In the genomic region with DNA sequence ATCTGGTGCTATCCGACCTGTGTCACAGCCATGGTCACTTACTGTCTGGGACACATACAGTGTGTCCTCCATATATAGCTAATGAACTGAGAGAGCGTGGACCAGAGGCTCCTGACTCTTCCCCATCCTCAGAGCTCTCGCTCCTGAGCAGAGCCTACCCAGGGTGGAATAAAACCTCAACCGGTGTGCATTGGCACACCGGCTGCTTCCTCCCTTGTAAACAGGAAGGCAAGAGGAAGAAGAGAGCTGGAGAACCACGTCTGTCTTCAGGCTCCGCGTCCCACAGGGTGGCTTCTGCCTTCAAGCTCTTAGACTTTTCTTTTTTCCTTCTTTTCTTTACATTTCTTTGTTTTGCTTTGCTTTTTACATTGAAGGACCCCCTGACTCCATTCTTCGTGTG, we compare ENCODE assay signal across 32 mouse cellular contexts. TPM values are rescaled to one million over a fixed set of nuclear protein-coding genes. Genes with fewer than 3 reads are reported as not detected.
A peak's percentile ranks its signal among the peaks of the same experiment; 100 is the strongest.
DNase-seq lines count a peak whose midpoint lies in the region; ATAC-seq and TF ChIP-seq lines count a peak whose summit lies in the region.
"Had no signal": no experiment of that assay in that cellular context is flagged by ENCODE, and none has a peak within 500 bp of the region (broad histone marks: within the 10 kb centered on the region; RNA-seq: fewer than 3 reads in every experiment).

No protein-coding gene starts in this region.

- DNase-seq in liver, postnatal 0 days, result no peak
- no peak for DNase-seq in liver
- peak; percentile 51 for DNase-seq in thymus, postnatal 14 days
- no peak for DNase-seq in testis, postnatal 14 days (ENCODE audit: low spot score)
- DNase-seq in hindbrain, embryonic 11.5 days (ENCODE audit: low spot score), result no peak
- DNase-seq: adrenal gland, adult 8-10 months; adrenal gland, postnatal 25 days; cerebellum, adult 18-20 months; cerebellum, adult 9-10 months; cerebellum, postnatal 25 days; embryo, embryonic 11 days; gastrocnemius, postnatal 25 days; heart, adult 18-20 months; heart, postnatal 10 days; heart, postnatal 36 days had no signal

- 49% methylated on average over 9 of the region's 9 CpGs for WGBS in liver, postnatal 0 days (ENCODE audit: insufficient replicate concordance)
- WGBS in bone marrow, adult 2 months, result 21% methylated on average over 9 of the region's 9 CpGs
- 92% methylated on average over 9 of the region's 9 CpGs for WGBS in hindbrain, embryonic 11.5 days

- ATAC-seq in liver, postnatal 0 days, result no peak
- peak; percentile 36 for ATAC-seq in megakaryocyte, adult 5-6 weeks (ENCODE audit: poor library complexity, severe bottlenecking)
- no peak for ATAC-seq in activated CD4-positive, CD25-positive, alpha-beta regulatory T cell, adult 4 months
- ATAC-seq in hindbrain, embryonic 11.5 days (ENCODE audit: low FRiP score), result no peak
- ATAC-seq: CD4-positive, CD25-positive, alpha-beta regulatory T cell, adult 4 months; forebrain, embryonic 15.5 days had no signal

- TF ChIP-seq EP300 in liver, postnatal 0 days (IDR thresholded peaks at IDR 0.05; ENCODE audit: low read depth), result no peak

- no peak for TF ChIP-seq CTCF in liver, postnatal 0 days (IDR thresholded peaks at IDR 0.05; ENCODE audit: low read depth)
- TF ChIP-seq CTCF in bone marrow, adult 2 months (IDR thresholded peaks at IDR 0.05; ENCODE audit: control insufficient read depth, insufficient read depth, low read length), result no peak

- no peak overlapping the region for H3K9ac ChIP-seq in liver, postnatal 0 days (replicated peaks)
- H3K9ac ChIP-seq in hindbrain, embryonic 11.5 days (ENCODE audit: low read depth, low read length), result no peak overlapping the region
- H3K9ac ChIP-seq: embryonic facial prominence, embryonic 13.5 days; forebrain, embryonic 12.5 days; forebrain, embryonic 15.5 days; heart, embryonic 12.5 days; heart, embryonic 15.5 days; hindbrain, embryonic 14.5 days had no signal

- H3K4me2 ChIP-seq in liver, postnatal 0 days (ENCODE audit: low read depth, low read length), result no peak overlapping the region
- H3K4me2 ChIP-seq in hindbrain, embryonic 11.5 days (replicated peaks; ENCODE audit: low read depth, low read length), result no peak overlapping the region
- H3K4me2 ChIP-seq: embryonic facial prominence, embryonic 13.5 days; forebrain, embryonic 12.5 days; forebrain, embryonic 15.5 days; heart, embryonic 12.5 days; heart, embryonic 15.5 days; hindbrain, embryonic 14.5 days had no signal

- H3K4me3 ChIP-seq in liver, postnatal 0 days (ENCODE audit: low read depth, low read length), result no peak overlapping the region
- peak overlapping the region; percentile 50 for H3K4me3 ChIP-seq in bone marrow, adult 2 months (replicated peaks; ENCODE audit: control insufficient read depth, low read depth, low read length)
- no peak overlapping the region for H3K4me3 ChIP-seq in hindbrain, embryonic 11.5 days (ENCODE audit: low read depth, low read length)
- H3K4me3 ChIP-seq: embryonic facial prominence, embryonic 10.5 days; embryonic facial prominence, embryonic 13.5 days; erythroblast, embryonic 14.5 days; forebrain, embryonic 12.5 days; forebrain, embryonic 15.5 days; heart, embryonic 12.5 days; heart, embryonic 15.5 days; hindbrain, embryonic 10.5 days had no signal

- no peak for TF ChIP-seq POLR2A in bone marrow, adult 2 months (IDR thresholded peaks at IDR 0.05; ENCODE audit: borderline replicate concordance, control insufficient read depth, low read depth, low read length)

- 0 out of 2 replicates have a peak, but pooled peaks cover 3% of the 10 kb centered on the region for H3K9me3 ChIP-seq in liver, postnatal 0 days (ENCODE audit: low read length)
- no peaks in the 10 kb centered on the region; the same call in 1 of the 2 replicates for H3K9me3 ChIP-seq in hindbrain, embryonic 11.5 days (ENCODE audit: control insufficient read depth, low read length)
- H3K9me3 ChIP-seq: embryonic facial prominence, embryonic 10.5 days; forebrain, embryonic 15.5 days; heart, embryonic 15.5 days; hindbrain, embryonic 10.5 days had no signal

- no peaks in the 10 kb centered on the region for H3K4me1 ChIP-seq in liver, postnatal 0 days (ENCODE audit: insufficient read depth)
- H3K4me1 ChIP-seq in bone marrow, adult 2 months (ENCODE audit: control insufficient read depth, insufficient read depth, low read length), result peaks cover 6% of the 10 kb centered on the region; the same call in 1 of the 2 replicates
- no peaks in the 10 kb centered on the region for H3K4me1 ChIP-seq in hindbrain, embryonic 11.5 days (replicated peaks; ENCODE audit: control insufficient read depth, insufficient read depth, low read length)
- H3K4me1 ChIP-seq: forebrain, embryonic 15.5 days had no signal

- no peaks in the 10 kb centered on the region for H3K27me3 ChIP-seq in liver, postnatal 0 days (ENCODE audit: insufficient read depth, low read length)
- H3K27me3 ChIP-seq in hindbrain, embryonic 11.5 days (ENCODE audit: control insufficient read depth, insufficient read depth, low read length), result no peaks in the 10 kb centered on the region
- H3K27me3 ChIP-seq: embryonic facial prominence, embryonic 13.5 days; forebrain, embryonic 12.5 days; forebrain, embryonic 15.5 days; heart, embryonic 12.5 days; heart, embryonic 15.5 days had no signal

- peak overlapping the region; percentile 23; the same call in 1 of the 2 replicates for H3K27ac ChIP-seq in liver, postnatal 0 days (ENCODE audit: low read depth)
- H3K27ac ChIP-seq in bone marrow, adult 2 months (ENCODE audit: control insufficient read depth, insufficient read depth, low read depth, low read length, poor library complexity), result peak overlapping the region; percentile 78
- H3K27ac ChIP-seq in hindbrain, embryonic 11.5 days (ENCODE audit: low read depth, low read length), result no peak overlapping the region
- H3K27ac ChIP-seq: embryonic facial prominence, embryonic 10.5 days; embryonic facial prominence, embryonic 13.5 days; forebrain, embryonic 12.5 days; forebrain, embryonic 15.5 days; heart, embryonic 15.5 days; hindbrain, embryonic 10.5 days; hindbrain, embryonic 14.5 days had no signal

- no peaks in the 10 kb centered on the region for H3K36me3 ChIP-seq in liver, postnatal 0 days (replicated peaks; ENCODE audit: insufficient read depth, low read length)
- no peaks in the 10 kb centered on the region for H3K36me3 ChIP-seq in hindbrain, embryonic 11.5 days (ENCODE audit: control insufficient read depth, insufficient read depth, low read length)
- H3K36me3 ChIP-seq: embryonic facial prominence, embryonic 10.5 days; embryonic facial prominence, embryonic 13.5 days; forebrain, embryonic 12.5 days; forebrain, embryonic 15.5 days; heart, embryonic 12.5 days; heart, embryonic 15.5 days; hindbrain, embryonic 10.5 days had no signal

RNA-seq across cellular contexts. Expression of gene Padi4, which starts 8.8 kb away (rescaled TPM):
- polyA plus RNA-seq in liver, postnatal 0 days (2015; fragmentation: Nextera tagmentation; extraction: Ambion mirVana), result 3.6 and 4.5 TPM in 2 replicates
- 15.2 and 60.1 TPM in 2 replicates for polyA plus RNA-seq in bone marrow, adult 2 months (2011; ENCODE audit: insufficient read depth, insufficient read length, low replicate concordance, missing spikeins)
- 54.2 and 58.1 TPM in 2 replicates for total RNA-seq in megakaryocyte, adult 5-6 weeks (2015)
- total RNA-seq in megakaryocyte, adult 5-6 weeks (2017), result 60.7 and 63.3 TPM in 2 replicates
- polyA plus RNA-seq in activated CD4-positive, CD25-positive, alpha-beta regulatory T cell, adult 4 months (2017; shearing (Covaris generic)), result under 1 TPM in 1 of 2 experiments, not detected in 1; 0.56 TPM
- polyA plus RNA-seq in hindbrain, embryonic 11.5 days (2014; fragmentation: Nextera tagmentation; extraction: Ambion mirVana), result 0.25 and 0.37 TPM in 2 replicates
- total RNA-seq: gastrocnemius, adult 8-10 months; MEL had no signal
- polyA plus RNA-seq: embryonic facial prominence, embryonic 13.5 days; erythroblast, embryonic 14.5 days had no signal

RNA-seq across cellular contexts. Expression of gene Padi3, which starts 27.6 kb away (rescaled TPM):
- 0.06 and 0.11 TPM in 2 replicates for polyA plus RNA-seq in liver, postnatal 0 days (2015; fragmentation: Nextera tagmentation; extraction: Ambion mirVana)
- polyA plus RNA-seq in bone marrow, adult 2 months (2011; ENCODE audit: insufficient read depth, insufficient read length, low replicate concordance, missing spikeins), result 1.1 TPM in 1 of 2 replicates, not detected in the other
- 0.27 and 0.51 TPM in 2 replicates for total RNA-seq in megakaryocyte, adult 5-6 weeks (2015)
- total RNA-seq in megakaryocyte, adult 5-6 weeks (2017), result 0.26 TPM in 1 of 2 replicates, not detected in the other
- under 1 TPM in 1 of 2 experiments, not detected in 1; 0.15 TPM for polyA plus RNA-seq in activated CD4-positive, CD25-positive, alpha-beta regulatory T cell, adult 4 months (2017; shearing (Covaris generic))
- not detected in 2 replicates for polyA plus RNA-seq in hindbrain, embryonic 11.5 days (2014; fragmentation: Nextera tagmentation; extraction: Ambion mirVana)
- total RNA-seq: adrenal gland, adult 8-10 months; adrenal gland, postnatal 25 days had no signal
- polyA plus RNA-seq: cortical plate, adult 2 months; erythroblast, embryonic 14.5 days; forebrain, embryonic 12.5 days; forebrain, embryonic 15.5 days; hindbrain, embryonic 14.5 days had no signal

RNA-seq across cellular contexts. Expression of gene Padi6, which starts 40.4 kb away (rescaled TPM):
- not detected in 2 replicates for polyA plus RNA-seq in liver, postnatal 0 days (2015; fragmentation: Nextera tagmentation; extraction: Ambion mirVana)
- polyA plus RNA-seq in bone marrow, adult 2 months (2011; ENCODE audit: insufficient read depth, insufficient read length, low replicate concordance, missing spikeins), result not detected in 2 replicates
- not detected in 2 replicates for total RNA-seq in megakaryocyte, adult 5-6 weeks (2015)
- not detected in 2 replicates for total RNA-seq in megakaryocyte, adult 5-6 weeks (2017)
- polyA plus RNA-seq in activated CD4-positive, CD25-positive, alpha-beta regulatory T cell, adult 4 months (2017; shearing (Covaris generic)), result not detected
- polyA plus RNA-seq in hindbrain, embryonic 11.5 days (2014; fragmentation: Nextera tagmentation; extraction: Ambion mirVana), result 0.13 TPM in 1 of 2 replicates, not detected in the other
- total RNA-seq: adrenal gland, adult 8-10 months; gastrocnemius, adult 8-10 months; gastrocnemius, postnatal 25 days; heart, adult 18-20 months; heart, postnatal 10 days; heart, postnatal 36 days; MEL had no signal
- polyA plus RNA-seq: C2C12; CD4-positive, CD25-positive, alpha-beta regulatory T cell, adult 4 months; embryonic facial prominence, embryonic 10.5 days; embryonic facial prominence, embryonic 13.5 days; erythroblast, embryonic 14.5 days; forebrain, embryonic 12.5 days; heart, embryonic 12.5 days; heart, embryonic 15.5 days; hindbrain, embryonic 10.5 days; hindbrain, embryonic 14.5 days had no signal
